Mouse (Mus musculus) cerebellum, adult 2 months (tissue): ENCODE data around the gene Lhx2. TPM values are rescaled to one million over a fixed set of nuclear protein-coding genes. Genes with fewer than 3 reads are reported as not detected.

Source experiments
- DNase-seq, 2 experiments: peaks; one replicate each; pipeline ENCODE4 v3.0.0; 2021
- H3K27ac ChIP-seq: fragments of 200-500 bp; 2 replicates; pipeline ENCODE4 v1.5.1; 2012; ENCODE audit warnings: low read length, control low read depth, inconsistent platforms; ENCODE audit not compliant: insufficient read depth
- H3K27me3 ChIP-seq: fragments of 200-500 bp; 2 replicates; pipeline ENCODE4 v1.6.1; 2012; ENCODE audit warnings: inconsistent platforms, mild to moderate bottlenecking, low read length, moderate library complexity; ENCODE audit not compliant: control insufficient read depth, insufficient read depth
- H3K4me1 ChIP-seq: fragments of 200-500 bp; 2 replicates; pipeline ENCODE4 v1.6.1; 2011; ENCODE audit warnings: low read length; ENCODE audit not compliant: control insufficient read depth, insufficient read depth
- H3K4me3 ChIP-seq: fragments of 200-500 bp; replicated peaks from 2 replicates; pipeline ENCODE3; 2011; ENCODE audit warnings: mild to moderate bottlenecking, low read depth, low read length, control low read depth; ENCODE audit not compliant: insufficient read depth
- CTCF ChIP-seq: fragments of 200-500 bp; IDR thresholded peaks from 2 replicates; pipeline ENCODE4 v1.5.1; 2011; ENCODE audit warnings: low read depth, mild to moderate bottlenecking, control low read depth, low read length, moderate library complexity, borderline replicate concordance; ENCODE audit not compliant: insufficient read depth
- POLR2A ChIP-seq: fragments of 200-500 bp; IDR thresholded peaks from 2 replicates; pipeline ENCODE4 v1.6.1; 2011; ENCODE audit warnings: low read length, control low read depth, borderline replicate concordance; ENCODE audit not compliant: insufficient read depth
- WGBS: fragments of 180-500 bp; shearing (Covaris S2); methylation state at CpG from one replicate; pipeline ENCODE4 v1.1.7; 2018; 5-methylcytosine and 5-hydroxymethylcytosine counted together
- polyA plus RNA-seq: library from polyadenylated mRNA; depleted of rRNA; stranded (reverse); fragments of >200 nt; gene quantifications from 2 replicates; pipeline ENCODE4 v1.2.3, GENCODE M21; 2012

Gene Lhx2
- polyA plus RNA-seq, 1 experiment, result 3.5 TPM

- H3K27me3 ChIP-seq, result peaks cover 21% of the 10 kb centered on the region; the same call in 1 of the 2 replicates
- 72% methylated on average over 4 of the region's 4 CpGs for WGBS
- no peak overlapping the region for H3K4me3 ChIP-seq
- no peak for DNase-seq
- TF ChIP-seq POLR2A (no peak), CTCF (no peak)
- no peak overlapping the region for H3K27ac ChIP-seq
- H3K4me1 ChIP-seq, result no peaks in the 10 kb centered on the region
Measured at GRCm38 (mm10) chr2:38353664-38354063, 14.6 kb downstream of the Lhx2 start.

DNA sequence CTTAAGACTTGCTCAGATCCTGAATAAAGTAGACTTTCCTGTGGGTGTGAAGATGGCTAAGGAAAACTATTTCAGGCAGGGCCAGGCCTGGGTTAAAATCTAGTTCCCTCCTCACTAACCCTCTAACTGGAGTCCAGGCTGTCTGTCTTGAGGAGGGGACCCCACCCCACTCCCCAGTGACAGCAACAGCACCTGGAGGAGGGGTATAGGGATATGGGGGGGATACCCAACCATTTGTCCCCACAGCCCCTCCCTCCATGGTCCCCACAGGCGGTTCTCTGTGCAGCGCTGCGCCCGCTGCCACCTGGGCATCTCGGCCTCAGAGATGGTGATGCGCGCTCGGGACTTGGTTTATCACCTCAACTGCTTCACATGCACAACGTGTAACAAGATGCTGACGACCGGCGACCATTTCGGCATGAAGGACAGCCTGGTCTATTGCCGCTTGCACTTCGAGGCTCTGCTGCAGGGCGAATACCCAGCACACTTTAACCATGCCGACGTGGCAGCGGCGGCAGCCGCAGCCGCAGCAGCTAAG lies 15.2 kb downstream of the Lhx2 start:
- H3K4me1 ChIP-seq, result no peaks in the 10 kb centered on the region
- peaks cover 23% of the 10 kb centered on the region; the same call in 1 of the 2 replicates for H3K27me3 ChIP-seq
- 21% methylated on average over 22 of the region's 22 CpGs for whole genome bisulfite sequencing
- TF ChIP-seq CTCF (no peak), POLR2A (no peak)
- DNase-seq, result no peak
- H3K27ac ChIP-seq, result no peak overlapping the region
- H3K4me3 ChIP-seq, result no peak overlapping the region

DNA sequence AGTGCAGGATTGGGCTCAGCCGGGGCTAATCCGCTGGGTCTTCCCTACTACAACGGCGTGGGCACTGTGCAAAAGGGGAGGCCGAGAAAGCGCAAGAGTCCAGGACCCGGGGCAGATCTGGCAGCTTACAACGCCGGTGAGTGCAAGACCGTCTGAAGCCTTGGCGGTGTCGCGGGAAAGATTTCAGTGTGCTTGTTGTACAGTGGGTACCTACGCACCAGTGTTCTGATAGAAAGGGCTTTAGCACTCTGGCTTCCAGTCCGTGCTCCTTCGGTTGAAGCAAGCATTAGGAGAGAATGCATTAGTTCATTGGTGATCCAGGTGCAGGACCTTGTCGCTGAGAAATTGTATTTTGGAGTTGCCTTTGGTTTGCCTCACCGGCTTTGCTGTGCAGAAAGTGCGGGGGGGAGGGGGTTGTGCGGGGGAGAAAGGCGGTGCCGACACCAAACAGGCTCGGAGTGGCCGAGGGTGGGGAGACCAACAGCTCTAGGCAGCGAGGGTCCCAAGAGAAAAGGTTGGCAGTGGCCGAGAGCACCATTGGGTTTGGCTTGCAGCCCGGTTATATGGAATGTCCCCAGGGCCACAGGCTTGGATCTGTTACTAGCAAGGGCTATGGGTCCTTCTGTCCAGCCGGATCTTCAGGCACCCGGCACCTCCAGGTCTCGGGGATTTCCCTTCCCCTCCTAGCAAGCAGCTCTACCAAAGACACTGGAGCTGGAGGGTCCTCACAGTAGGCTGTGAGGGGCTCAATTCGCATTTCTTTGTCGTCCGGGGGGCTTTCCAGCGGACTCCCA lies 15.8 kb downstream of the Lhx2 start:
- DNase-seq, result no peak
- Histone ChIP-seq H3K27me3 (peaks cover 24% of the 10 kb centered on the region; the same call in 1 of the 2 replicates), H3K4me1 (no peaks in the 10 kb centered on the region), H3K4me3 (no peak overlapping the region), H3K27ac (no peak overlapping the region)
- TF ChIP-seq POLR2A (no peak), CTCF (no peak)
- 8% methylated on average over 34 of the region's 34 CpGs for WGBS

DNA sequence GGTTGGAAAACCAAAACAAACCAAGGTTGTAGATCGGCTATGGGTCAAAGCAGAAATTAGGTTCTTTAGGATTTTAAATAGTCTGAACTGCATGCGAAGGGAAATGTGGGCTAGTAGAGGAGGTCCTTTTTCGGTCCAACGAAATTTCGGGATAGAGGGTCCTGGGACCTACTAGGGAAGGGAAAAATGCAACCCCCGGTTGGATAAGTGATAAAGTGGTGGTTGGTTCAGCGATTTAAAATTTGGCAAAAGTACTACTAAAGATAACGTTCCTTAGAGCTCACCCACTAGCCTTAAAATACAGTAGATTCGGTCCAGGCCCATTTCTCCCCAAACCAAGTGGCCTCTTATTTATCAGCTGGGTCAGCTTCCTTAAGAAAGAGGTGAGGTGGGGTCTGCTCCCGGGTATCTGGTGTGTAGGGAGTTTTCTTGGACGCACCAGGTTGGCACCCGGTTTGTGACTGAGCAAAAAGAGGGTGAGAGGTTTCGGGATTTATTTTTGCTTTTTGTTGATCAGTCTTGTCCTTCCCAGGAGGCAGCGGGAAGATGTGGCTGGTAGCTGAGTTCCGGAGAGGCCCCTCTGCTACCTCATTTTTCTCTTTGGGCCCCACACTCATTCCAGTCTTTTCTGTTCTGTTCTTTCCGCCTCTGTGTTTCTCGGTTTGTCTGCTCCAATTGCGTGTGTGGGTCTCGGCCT lies 16.8 kb downstream of the Lhx2 start:
- Histone ChIP-seq H3K27me3 (peaks cover 23% of the 10 kb centered on the region; the same call in 1 of the 2 replicates), H3K27ac (no peak overlapping the region), H3K4me1 (no peaks in the 10 kb centered on the region), H3K4me3 (no peak overlapping the region)
- TF ChIP-seq CTCF (no peak), POLR2A (no peak)
- no peak for DNase-seq
- WGBS, result 11% methylated on average over 19 of the region's 19 CpGs

- no peak overlapping the region for H3K27ac ChIP-seq
- WGBS, result 5% methylated on average over 53 of the region's 53 CpGs
- no peak overlapping the region for H3K4me3 ChIP-seq
- DNase-seq, result no peak
- H3K4me1 ChIP-seq, result no peaks in the 10 kb centered on the region
- TF ChIP-seq POLR2A, result no peak
- TF ChIP-seq CTCF, result no peak
- peaks cover 18% of the 10 kb centered on the region; the same call in 1 of the 2 replicates for H3K27me3 ChIP-seq
Measured at GRCm38 (mm10) chr2:38356428-38357260, 17.6 kb downstream of the Lhx2 start.

DNA sequence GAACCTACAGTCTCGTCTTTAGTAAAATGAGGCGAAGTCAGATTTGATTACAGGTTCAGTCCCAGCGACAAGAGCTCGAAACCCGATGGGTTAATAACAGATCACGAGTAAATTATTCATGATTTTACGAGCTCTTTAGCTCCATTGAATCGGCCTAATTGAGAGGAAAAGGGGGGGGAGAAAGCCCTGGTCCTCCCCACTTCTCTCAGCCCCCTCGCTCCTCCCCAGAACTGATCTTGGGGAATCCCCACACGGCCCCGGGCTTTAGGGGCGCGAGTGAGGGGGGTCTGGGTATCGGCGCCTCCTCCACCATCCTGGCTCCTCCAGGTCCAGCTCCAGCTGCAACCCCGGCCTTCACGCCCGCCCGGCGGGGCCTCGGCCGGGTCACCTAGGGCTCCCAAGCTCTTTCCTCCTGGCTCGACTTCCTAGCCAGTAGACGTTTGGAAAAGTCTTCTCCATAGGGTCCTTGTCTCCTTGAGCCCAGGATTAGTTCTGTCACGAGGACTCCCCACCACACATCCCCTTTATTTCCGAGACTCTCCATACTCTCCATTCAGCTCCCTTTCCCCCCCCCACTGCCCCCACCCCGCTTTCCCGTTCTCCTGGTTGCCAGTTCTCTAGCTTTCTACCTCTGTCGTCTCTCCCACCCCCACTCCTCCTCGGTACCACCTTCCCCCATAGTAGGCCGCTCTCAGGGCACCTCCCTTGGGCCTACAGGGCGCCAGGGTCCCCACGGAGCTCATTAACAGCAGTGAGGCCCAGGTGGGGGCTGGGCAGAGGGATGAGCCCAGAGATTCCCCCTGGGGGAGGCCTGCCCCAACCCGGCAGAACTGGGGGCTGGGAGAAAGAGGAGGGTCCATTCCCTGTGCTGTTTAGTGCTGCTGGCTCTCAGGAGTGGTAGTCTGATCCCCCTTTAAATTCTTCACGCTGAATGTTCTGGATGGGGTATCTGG lies 18.5 kb downstream of the Lhx2 start:
- TF ChIP-seq POLR2A (no peak), CTCF (no peak)
- Histone ChIP-seq H3K4me3 (no peak overlapping the region), H3K27ac (no peak overlapping the region), H3K4me1 (no peaks in the 10 kb centered on the region), H3K27me3 (peaks cover 18% of the 10 kb centered on the region; the same call in 1 of the 2 replicates)
- 10% methylated on average over 35 of the region's 35 CpGs for WGBS
- no peak for DNase-seq

GRCm38 (mm10) chr2:38358611-38359010 lies 19.5 kb downstream of the Lhx2 start:
- Histone ChIP-seq H3K4me3 (no peak overlapping the region), H3K4me1 (no peaks in the 10 kb centered on the region), H3K27ac (no peak overlapping the region), H3K27me3 (peaks cover 18% of the 10 kb centered on the region; the same call in 1 of the 2 replicates)
- no peak for DNase-seq
- WGBS, result 24% methylated on average over 3 of the region's 3 CpGs
- TF ChIP-seq CTCF (no peak), POLR2A (no peak)
